Mouse (Mus musculus): ENCODE results near the gene Gp1bb. TPM values are rescaled to one million over a fixed set of nuclear protein-coding genes. Genes with fewer than 3 reads are reported as not detected.

Gene Gp1bb
- polyA plus RNA-seq (2014; fragmentation: Nextera tagmentation; extraction: Ambion mirVana) = 9.6 and 10.3 TPM in 2 replicates

GRCm38 (mm10) chr16:18622019-18622418 lies at the start of gene Gp1bb:
Gene Gp1bb, minus strand, starts transcription at chr16:18622403.
- ATAC-seq (no peak), DNase-seq (ENCODE audit: low spot score) (no peak)
- peak within 1 kb of the TSS; percentile 69 for H3K4me2 ChIP-seq (ENCODE audit: low read length)
- 11% methylated on average over 17 of the region's 17 CpGs for WGBS
- H3K27ac ChIP-seq (ENCODE audit: low read depth, low read length) = no peak within 1 kb of the TSS
- H3K9ac ChIP-seq (ENCODE audit: low read length) = peak within 1 kb of the TSS; percentile 46
- peaks cover 48% of the 10 kb centered on the region for H3K36me3 ChIP-seq (ENCODE audit: control insufficient read depth, insufficient read depth, low read length)
- no peaks in the 10 kb centered on the region for H3K9me3 ChIP-seq (replicated peaks; ENCODE audit: control insufficient read depth, low read length)
- H3K4me3 ChIP-seq (ENCODE audit: low read depth, low read length) = peak within 1 kb of the TSS; percentile 31; the same call in 1 of the 2 replicates
- peaks cover 18% of the 10 kb centered on the region for H3K4me1 ChIP-seq (ENCODE audit: control insufficient read depth, insufficient read depth, low read length)
- H3K27me3 ChIP-seq (replicated peaks; ENCODE audit: control insufficient read depth, insufficient read depth, low read length) = peaks cover 89% of the 10 kb centered on the region

- H3K4me1 ChIP-seq (ENCODE audit: control insufficient read depth, insufficient read depth, low read length) = no peaks in the 10 kb centered on the region
- WGBS = 68% methylated on average over 6 of the region's 6 CpGs
- no peak for ATAC-seq
- H3K9me3 ChIP-seq (replicated peaks; ENCODE audit: control insufficient read depth, low read length) = no peaks in the 10 kb centered on the region
- DNase-seq (ENCODE audit: low spot score) = no peak
- no peak overlapping the region for H3K9ac ChIP-seq (ENCODE audit: low read length)
- no peaks in the 10 kb centered on the region for H3K36me3 ChIP-seq (ENCODE audit: control insufficient read depth, insufficient read depth, low read length)
- H3K4me3 ChIP-seq (ENCODE audit: low read depth, low read length) = no peak overlapping the region
- no peak overlapping the region for H3K4me2 ChIP-seq (ENCODE audit: low read length)
- H3K27ac ChIP-seq (ENCODE audit: low read depth, low read length) = no peak overlapping the region
- H3K27me3 ChIP-seq (replicated peaks; ENCODE audit: control insufficient read depth, insufficient read depth, low read length) = no peaks in the 10 kb centered on the region
These were observed 47.7 kb upstream of the Gp1bb start for GRCm38 (mm10) chr16:18669914-18670313.

- H3K27me3 ChIP-seq (replicated peaks; ENCODE audit: control insufficient read depth, insufficient read depth, low read length) = no peaks in the 10 kb centered on the region
- WGBS = 83% methylated on average over 4 of the region's 4 CpGs
- H3K4me1 ChIP-seq (ENCODE audit: control insufficient read depth, insufficient read depth, low read length) = no peaks in the 10 kb centered on the region
- ATAC-seq (no peak), DNase-seq (ENCODE audit: low spot score) (no peak)
- no peak overlapping the region for H3K27ac ChIP-seq (ENCODE audit: low read depth, low read length)
- no peak overlapping the region for H3K9ac ChIP-seq (ENCODE audit: low read length)
- no peaks in the 10 kb centered on the region for H3K36me3 ChIP-seq (ENCODE audit: control insufficient read depth, insufficient read depth, low read length)
- H3K4me2 ChIP-seq (ENCODE audit: low read length) = no peak overlapping the region
- no peaks in the 10 kb centered on the region for H3K9me3 ChIP-seq (replicated peaks; ENCODE audit: control insufficient read depth, low read length)
- H3K4me3 ChIP-seq (ENCODE audit: low read depth, low read length) = no peak overlapping the region
These were observed 36.4 kb upstream of the Gp1bb start for GRCm38 (mm10) chr16:18658597-18658996.

DNA sequence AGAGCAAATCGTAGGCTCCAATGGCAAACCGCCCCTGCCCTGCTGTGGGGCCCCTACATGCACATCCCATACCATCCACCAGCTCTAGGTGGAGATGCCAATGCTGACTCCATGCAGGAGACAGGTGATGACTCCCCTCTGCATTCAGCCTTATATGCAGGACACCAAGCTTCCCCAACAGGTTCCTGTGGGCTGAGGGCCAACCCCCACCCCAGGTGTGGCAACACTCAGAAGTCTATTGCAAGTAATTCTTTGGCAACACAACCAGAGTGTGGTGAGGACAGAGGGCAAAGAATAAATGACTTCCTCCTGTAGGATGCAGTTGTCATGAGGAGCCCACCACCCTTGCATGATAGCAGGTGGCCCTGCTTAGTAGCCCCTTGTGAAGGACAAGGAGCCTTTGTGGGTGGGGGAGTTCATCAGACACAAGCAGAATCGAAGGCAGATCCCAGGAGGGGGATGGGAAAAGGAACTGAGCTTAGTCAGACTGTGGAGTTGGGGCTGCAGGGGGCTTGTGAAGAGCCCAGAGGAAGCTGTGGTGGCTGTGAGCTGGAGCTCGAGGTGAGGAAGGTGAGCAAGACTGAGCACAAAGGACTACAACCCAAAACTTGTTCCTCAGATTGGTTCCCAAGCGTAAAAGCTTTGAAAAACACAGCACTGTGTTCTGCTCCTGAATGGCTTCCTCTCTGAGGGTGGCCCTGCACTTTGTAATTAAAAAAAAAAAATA lies 33.3 kb upstream of the Gp1bb start:
- H3K4me3 ChIP-seq (ENCODE audit: low read depth, low read length) = no peak overlapping the region

DNA sequence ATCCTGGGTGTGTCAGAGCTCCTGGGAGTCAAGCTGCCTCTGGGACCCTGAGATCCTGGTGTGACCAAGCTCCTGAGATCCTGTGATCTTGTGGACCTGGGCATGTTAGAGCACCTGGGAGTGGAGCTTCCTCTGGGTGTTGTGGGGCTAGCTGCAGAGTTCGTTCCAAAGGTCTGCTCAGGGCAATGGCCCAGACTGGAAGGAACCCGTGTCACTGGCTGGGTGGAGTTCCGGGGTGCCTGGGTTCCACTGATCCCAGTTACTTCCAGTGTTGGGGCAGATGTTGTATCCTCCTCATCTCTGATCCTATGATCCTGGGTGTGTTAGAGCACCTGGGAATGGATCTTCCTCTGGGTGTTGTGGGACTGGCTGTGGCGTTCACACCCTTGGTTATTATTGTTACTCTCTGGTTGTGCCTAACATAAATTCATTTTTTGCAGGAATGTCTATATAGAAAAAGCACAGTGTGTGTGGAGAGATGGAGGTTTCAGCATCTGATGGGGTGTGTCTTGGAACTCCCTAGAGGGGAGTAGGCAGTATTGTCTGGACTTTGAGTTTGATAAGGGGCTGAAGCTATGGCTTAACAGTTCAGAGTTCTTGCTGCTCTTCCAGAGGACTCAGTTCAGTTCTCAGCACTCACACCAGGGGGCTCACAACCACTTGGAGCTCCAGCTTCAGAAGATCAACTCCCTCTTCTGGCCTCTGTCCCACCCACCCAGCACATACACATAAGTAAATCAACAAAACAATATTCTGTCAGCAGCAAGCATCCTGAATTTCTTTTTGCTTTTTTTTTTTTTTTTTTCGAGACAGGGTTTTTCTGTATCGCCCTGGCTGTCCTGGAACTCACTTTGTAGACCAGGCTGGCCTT lies 31.3 kb upstream of the Gp1bb start:
- WGBS = 83% methylated on average over 6 of the region's 6 CpGs
- DNase-seq (ENCODE audit: low spot score) = no peak
- ATAC-seq = no peak
- H3K4me3 ChIP-seq (ENCODE audit: low read depth, low read length) = no peak overlapping the region
- H3K4me1 ChIP-seq (ENCODE audit: control insufficient read depth, insufficient read depth, low read length) = no peaks in the 10 kb centered on the region
- no peak overlapping the region for H3K27ac ChIP-seq (ENCODE audit: low read depth, low read length)
- H3K9me3 ChIP-seq (replicated peaks; ENCODE audit: control insufficient read depth, low read length) = no peaks in the 10 kb centered on the region
- no peaks in the 10 kb centered on the region for H3K27me3 ChIP-seq (replicated peaks; ENCODE audit: control insufficient read depth, insufficient read depth, low read length)
- no peaks in the 10 kb centered on the region for H3K36me3 ChIP-seq (ENCODE audit: control insufficient read depth, insufficient read depth, low read length)
- no peak overlapping the region for H3K4me2 ChIP-seq (ENCODE audit: low read length)
- H3K9ac ChIP-seq (ENCODE audit: low read length) = no peak overlapping the region

More for the DNA sequence above, 33.3 kb upstream of the Gp1bb start:
- WGBS = 69% methylated on average over 5 of the region's 5 CpGs
- Histone ChIP-seq H3K27ac (ENCODE audit: low read depth, low read length) (no peak overlapping the region), H3K4me2 (ENCODE audit: low read length) (no peak overlapping the region), H3K36me3 (ENCODE audit: control insufficient read depth, insufficient read depth, low read length) (no peaks in the 10 kb centered on the region), H3K4me1 (ENCODE audit: control insufficient read depth, insufficient read depth, low read length) (no peaks in the 10 kb centered on the region), H3K9me3 (replicated peaks; ENCODE audit: control insufficient read depth, low read length) (no peaks in the 10 kb centered on the region), H3K27me3 (replicated peaks; ENCODE audit: control insufficient read depth, insufficient read depth, low read length) (no peaks in the 10 kb centered on the region), H3K9ac (ENCODE audit: low read length) (no peak overlapping the region)
- ATAC-seq (no peak), DNase-seq (ENCODE audit: low spot score) (no peak)

DNA sequence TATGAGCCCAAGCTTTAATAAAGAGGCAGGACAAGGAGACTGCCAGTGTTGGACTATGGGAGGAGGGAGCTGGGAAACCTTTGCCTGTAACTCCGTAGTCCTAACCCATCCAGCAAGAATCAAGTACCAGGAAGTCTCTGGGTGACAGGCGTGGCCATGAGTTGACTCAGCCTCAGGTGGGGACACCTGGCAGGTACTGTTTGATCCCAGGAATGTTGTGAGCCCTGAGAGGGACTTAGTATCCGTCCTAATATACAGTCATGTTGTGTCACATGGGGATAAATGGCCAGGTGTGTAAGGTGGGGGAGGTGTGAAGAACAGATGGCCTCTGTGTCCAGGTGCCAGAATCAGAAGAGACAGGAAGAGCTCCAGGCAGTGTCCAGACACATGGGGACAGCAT lies 26.9 kb upstream of the Gp1bb start:
- 67% methylated on average over 3 of the region's 3 CpGs for WGBS
- no peak overlapping the region for H3K9ac ChIP-seq (ENCODE audit: low read length)

DNA sequence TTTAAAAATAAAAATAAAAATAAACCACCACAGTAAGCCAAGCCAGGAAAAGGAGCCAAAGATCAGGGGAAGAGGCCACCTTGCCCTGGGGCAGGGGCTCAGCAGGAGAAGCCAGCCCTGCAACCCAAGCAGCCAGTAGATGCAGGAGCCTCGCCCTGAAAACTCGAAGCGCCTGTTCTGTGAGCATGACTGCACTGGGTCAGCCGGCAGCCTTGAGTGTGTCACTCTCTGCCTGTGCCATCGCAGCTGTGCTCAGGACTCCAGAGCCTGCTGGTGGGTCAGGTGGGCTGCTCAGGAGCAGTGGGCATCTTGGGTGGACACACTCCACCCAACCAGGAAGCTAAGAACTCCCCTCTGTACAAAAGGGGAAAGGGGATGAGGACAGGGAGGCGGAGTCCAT lies 23.1 kb upstream of the Gp1bb start:
- H3K27ac ChIP-seq (ENCODE audit: low read depth, low read length) = no peak overlapping the region
- H3K4me2 ChIP-seq (ENCODE audit: low read length) = no peak overlapping the region
- no peak for ATAC-seq
- WGBS = 81% methylated on average over 6 of the region's 6 CpGs
- H3K4me3 ChIP-seq (ENCODE audit: low read depth, low read length) = no peak overlapping the region
- no peaks in the 10 kb centered on the region for H3K27me3 ChIP-seq (replicated peaks; ENCODE audit: control insufficient read depth, insufficient read depth, low read length)
- no peaks in the 10 kb centered on the region for H3K4me1 ChIP-seq (ENCODE audit: control insufficient read depth, insufficient read depth, low read length)
- H3K9ac ChIP-seq (ENCODE audit: low read length) = no peak overlapping the region
- no peaks in the 10 kb centered on the region for H3K9me3 ChIP-seq (replicated peaks; ENCODE audit: control insufficient read depth, low read length)
- DNase-seq (ENCODE audit: low spot score) = no peak
- H3K36me3 ChIP-seq (ENCODE audit: control insufficient read depth, insufficient read depth, low read length) = no peaks in the 10 kb centered on the region

More for the DNA sequence above, 26.9 kb upstream of the Gp1bb start:
- ATAC-seq = no peak
- Histone ChIP-seq H3K27ac (ENCODE audit: low read depth, low read length) (no peak overlapping the region), H3K4me2 (ENCODE audit: low read length) (no peak overlapping the region), H3K27me3 (replicated peaks; ENCODE audit: control insufficient read depth, insufficient read depth, low read length) (no peaks in the 10 kb centered on the region), H3K4me1 (ENCODE audit: control insufficient read depth, insufficient read depth, low read length) (no peaks in the 10 kb centered on the region), H3K4me3 (ENCODE audit: low read depth, low read length) (no peak overlapping the region), H3K36me3 (ENCODE audit: control insufficient read depth, insufficient read depth, low read length) (no peaks in the 10 kb centered on the region), H3K9me3 (replicated peaks; ENCODE audit: control insufficient read depth, low read length) (no peaks in the 10 kb centered on the region)
- DNase-seq (ENCODE audit: low spot score) = no peak

GRCm38 (mm10) chr16:18644485-18644884 lies 22.3 kb upstream of the Gp1bb start:
- Histone ChIP-seq H3K9me3 (replicated peaks; ENCODE audit: control insufficient read depth, low read length) (no peaks in the 10 kb centered on the region), H3K4me1 (ENCODE audit: control insufficient read depth, insufficient read depth, low read length) (no peaks in the 10 kb centered on the region), H3K9ac (ENCODE audit: low read length) (no peak overlapping the region), H3K36me3 (ENCODE audit: control insufficient read depth, insufficient read depth, low read length) (no peaks in the 10 kb centered on the region), H3K4me2 (ENCODE audit: low read length) (no peak overlapping the region), H3K27ac (ENCODE audit: low read depth, low read length) (no peak overlapping the region), H3K27me3 (replicated peaks; ENCODE audit: control insufficient read depth, insufficient read depth, low read length) (no peaks in the 10 kb centered on the region), H3K4me3 (ENCODE audit: low read depth, low read length) (no peak overlapping the region)
- WGBS = 80% methylated on average over 4 of the region's 4 CpGs
- DNase-seq (ENCODE audit: low spot score) (no peak), ATAC-seq (no peak)

All from forebrain, embryonic 14.5 days (tissue).